Comparison of ENCODE assay signal across 12 mouse cellular contexts in genomic region chr12:32487883-32488577, GRCm38 (mm10).
DNase-seq lines count a peak whose midpoint lies in the region; ATAC-seq and TF ChIP-seq lines count a peak whose summit lies in the region.
"Had no signal": no experiment of that assay in that cellular context is flagged by ENCODE, and none has a peak within 500 bp of the region (broad histone marks: within the 10 kb centered on the region; RNA-seq: fewer than 3 reads in every experiment).

No protein-coding gene starts in this region.

- no peak overlapping the region for H3K4me2 ChIP-seq in kidney, embryonic 16.5 days (replicated peaks; ENCODE audit: low read depth, low read length)
- H3K4me2 ChIP-seq in stomach, embryonic 16.5 days (ENCODE audit: low read depth, low read length) = 0 out of 2 replicates have a peak overlapping the region, but pooled peaks have one; percentile 4
- H3K4me2 ChIP-seq: hindbrain, embryonic 12.5 days had no signal

- H3K4me1 ChIP-seq in lung, adult 2 months (ENCODE audit: control insufficient read depth, insufficient read depth, low read length) = peaks cover 6% of the 10 kb centered on the region
- H3K4me1 ChIP-seq in kidney, embryonic 16.5 days (ENCODE audit: insufficient read depth, low read length) = peaks cover 21% of the 10 kb centered on the region; the same call in 1 of the 2 replicates
- peaks cover 18% of the 10 kb centered on the region for H3K4me1 ChIP-seq in stomach, embryonic 16.5 days (ENCODE audit: control insufficient read depth, insufficient read depth, low read length)
- no peaks in the 10 kb centered on the region for H3K4me1 ChIP-seq in midbrain, embryonic 10.5 days
- H3K4me1 ChIP-seq: hindbrain, embryonic 12.5 days had no signal

- no peaks in the 10 kb centered on the region for H3K27me3 ChIP-seq in kidney, embryonic 16.5 days (ENCODE audit: insufficient read depth, low read length)
- H3K27me3 ChIP-seq in stomach, embryonic 16.5 days (ENCODE audit: control insufficient read depth, insufficient read depth, low read length) = no peaks in the 10 kb centered on the region
- H3K27me3 ChIP-seq in midbrain, embryonic 10.5 days (ENCODE audit: low read depth, poor library complexity, severe bottlenecking) = no peaks in the 10 kb centered on the region
- H3K27me3 ChIP-seq: hindbrain, embryonic 12.5 days had no signal

- H3K36me3 ChIP-seq in kidney, embryonic 16.5 days (ENCODE audit: insufficient read depth, low read length) = no peaks in the 10 kb centered on the region
- H3K36me3 ChIP-seq in stomach, embryonic 16.5 days (ENCODE audit: control insufficient read depth, insufficient read depth, low read length) = no peaks in the 10 kb centered on the region
- H3K36me3 ChIP-seq in midbrain, embryonic 10.5 days = no peaks in the 10 kb centered on the region
- H3K36me3 ChIP-seq: G1E; hindbrain, embryonic 12.5 days had no signal

- no peaks in the 10 kb centered on the region for H3K9me3 ChIP-seq in kidney, embryonic 16.5 days (ENCODE audit: low read length)
- no peaks in the 10 kb centered on the region for H3K9me3 ChIP-seq in stomach, embryonic 16.5 days (replicated peaks; ENCODE audit: control insufficient read depth, low read length)
- no peaks in the 10 kb centered on the region for H3K9me3 ChIP-seq in midbrain, embryonic 10.5 days (replicated peaks)
- H3K9me3 ChIP-seq: G1E; hindbrain, embryonic 12.5 days had no signal

- no peak for TF ChIP-seq POLR2A in lung, adult 2 months (IDR thresholded peaks at IDR 0.05; ENCODE audit: borderline replicate concordance, extremely low read depth, low read depth, low read length)

- no peak for TF ChIP-seq CTCF in lung, adult 2 months (IDR thresholded peaks at IDR 0.05; ENCODE audit: insufficient read depth, low read length)

- H3K27ac ChIP-seq in kidney, embryonic 16.5 days (ENCODE audit: low read length) = no peak overlapping the region
- H3K27ac ChIP-seq in stomach, embryonic 16.5 days (ENCODE audit: low read length) = peak overlapping the region; percentile 79
- no peak overlapping the region for H3K27ac ChIP-seq in midbrain, embryonic 10.5 days (replicated peaks)
- H3K27ac ChIP-seq: hindbrain, embryonic 12.5 days had no signal

- WGBS in lung, adult 2 months = 32% methylated on average over 3 of the region's 3 CpGs
- 45% methylated on average over 3 of the region's 3 CpGs for WGBS in kidney, embryonic 16.5 days
- WGBS in stomach, embryonic 16.5 days = 22% methylated on average over 3 of the region's 3 CpGs
- 85% methylated on average over 3 of the region's 3 CpGs for WGBS in midbrain, embryonic 10.5 days

- ATAC-seq in kidney, embryonic 16.5 days (ENCODE audit: low FRiP score, low TSS enrichment) = peak; percentile 44
- ATAC-seq in stomach, embryonic 16.5 days (ENCODE audit: insufficient read depth, low FRiP score) = peak; percentile 82

- DNase-seq in lung, adult 18-20 months = peak; percentile 9 to 40
- no peak for DNase-seq in lung, adult 2 months
- peak; percentile 19 to 47 for DNase-seq in heart, adult 9 months (ENCODE audit: low spot score in 2 of 2)
- DNase-seq in natural killer cell, adult 2 months (ENCODE audit: low spot score in 2 of 2) = no peak
- no peak for DNase-seq in gastrocnemius, postnatal 10 days
- DNase-seq in midbrain, embryonic 10.5 days (ENCODE audit: low spot score) = no peak
- DNase-seq: midbrain, embryonic 14.5 days; thymus, adult 18-20 months had no signal

- H3K4me3 ChIP-seq in lung, adult 2 months (replicated peaks; ENCODE audit: extremely low read depth, low read depth, low read length) = no peak overlapping the region
- no peak overlapping the region for H3K4me3 ChIP-seq in kidney, embryonic 16.5 days (ENCODE audit: low read length)
- H3K4me3 ChIP-seq in stomach, embryonic 16.5 days (replicated peaks; ENCODE audit: low read length) = no peak overlapping the region
- no peak overlapping the region for H3K4me3 ChIP-seq in midbrain, embryonic 10.5 days
- H3K4me3 ChIP-seq: hindbrain, embryonic 12.5 days had no signal

- no peak overlapping the region for H3K9ac ChIP-seq in kidney, embryonic 16.5 days (replicated peaks; ENCODE audit: low read length)
- H3K9ac ChIP-seq in stomach, embryonic 16.5 days (ENCODE audit: low read length) = no peak overlapping the region
- H3K9ac ChIP-seq: hindbrain, embryonic 12.5 days had no signal

Comparison
In these comparisons a context has a peak if more than half of its experiments do, and no peak if none do; other contexts are left out.
1. DNase-seq: peak in lung, adult 18-20 months (2 of 2) and heart, adult 9 months (2 of 2); none in lung, adult 2 months (single experiment), natural killer cell, adult 2 months (0 of 2), gastrocnemius, postnatal 10 days (single experiment) and midbrain, embryonic 10.5 days (single experiment).